Mouse (Mus musculus) bone marrow macrophage, adult 2 months (primary cell): ENCODE measurements around the gene Ctxn1.

ENCODE experiments used
- CTCF ChIP-seq: IDR thresholded peaks from 2 replicates; pipeline ENCODE4 v1.5.1; 2012; ENCODE audit warnings: low read depth, mild to moderate bottlenecking, low read length, moderate library complexity
- POLR2A ChIP-seq: IDR thresholded peaks from 2 replicates; pipeline ENCODE4 v1.6.1; 2012; ENCODE audit warnings: mild to moderate bottlenecking, low read depth, low read length, borderline replicate concordance

DNA sequence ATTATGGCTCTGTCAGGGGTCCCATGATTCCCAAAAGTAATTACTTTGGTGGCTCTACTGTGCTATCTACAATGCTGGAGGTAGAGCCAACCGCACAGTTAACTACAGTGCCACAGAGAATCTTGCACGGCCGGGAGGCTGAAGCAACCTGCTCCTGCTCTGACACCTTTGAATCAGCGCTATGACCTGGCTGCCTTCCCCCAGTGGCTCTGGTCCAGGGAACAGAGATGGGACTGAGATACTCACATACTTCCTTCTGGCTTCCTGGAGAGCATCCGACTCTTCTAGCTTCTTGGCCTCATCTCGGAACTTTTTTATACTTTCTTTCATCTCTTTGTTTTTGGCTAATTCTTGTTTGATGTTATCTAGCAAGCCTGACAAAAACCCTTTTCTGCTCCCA lies 10.5 kb upstream of the Ctxn1 start:
- no peak for TF ChIP-seq POLR2A
- no peak for TF ChIP-seq CTCF
